Mouse (Mus musculus): ENCODE data around the gene Cpsf6.

DNA sequence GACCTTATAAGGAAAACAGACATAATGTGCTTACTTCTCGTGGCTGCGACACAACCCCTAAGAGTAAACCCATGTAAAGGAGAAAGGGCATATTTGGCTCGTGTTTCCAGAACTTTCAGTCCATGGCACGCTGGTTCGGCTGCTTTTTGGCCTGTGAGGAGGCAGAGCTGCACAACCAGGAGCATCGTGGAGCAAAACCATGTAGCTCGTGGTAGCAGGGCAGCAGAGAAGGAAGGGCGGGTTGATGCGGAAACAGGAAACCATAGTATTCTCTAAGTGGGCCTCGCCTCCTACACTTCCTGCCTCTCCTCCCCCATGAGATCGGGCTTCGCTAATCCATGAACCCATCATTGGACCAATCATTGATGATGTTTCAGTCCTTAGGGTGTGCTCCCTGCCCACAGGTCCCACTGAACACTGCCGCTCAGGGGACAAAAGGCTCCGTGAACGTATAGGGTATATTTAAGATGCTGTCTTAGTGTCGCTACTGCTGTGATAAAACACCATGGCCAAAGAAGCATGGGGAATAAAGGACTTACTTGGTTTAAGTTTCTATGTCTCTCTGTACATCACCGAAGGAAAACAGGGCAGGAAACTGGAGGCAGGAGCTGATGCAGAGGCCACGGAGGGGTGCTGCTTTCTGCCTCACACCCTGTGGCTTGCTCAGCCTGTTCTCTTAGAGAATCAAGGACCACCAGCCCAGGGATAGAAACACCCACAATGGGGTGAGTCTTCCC is 18.4 kb upstream of the Cpsf6 start:
- no peak for TF ChIP-seq POLR2A (IDR thresholded peaks at IDR 0.05; ENCODE audit: insufficient read depth, low read depth, low read length)
- TF ChIP-seq CTCF (IDR thresholded peaks at IDR 0.05; ENCODE audit: insufficient read depth, low read depth, low read length): no peak
